Mouse (Mus musculus) olfactory bulb, adult 2 months (tissue): ENCODE measurements around the gene Lama4. TPM values are rescaled to one million over a fixed set of nuclear protein-coding genes. Genes with fewer than 3 reads are reported as not detected.

Source experiments
- H3K27ac ChIP-seq: fragments of 200-500 bp; 2 replicates; pipeline ENCODE4 v1.5.1; 2012; ENCODE audit warnings: low read depth, low read length; ENCODE audit not compliant: insufficient read depth
- H3K4me1 ChIP-seq: fragments of 200-500 bp; 2 replicates; pipeline ENCODE4 v1.6.1; 2012; ENCODE audit warnings: low read length; ENCODE audit not compliant: control insufficient read depth, insufficient read depth
- H3K4me3 ChIP-seq: fragments of 200-500 bp; 2 replicates; pipeline ENCODE4 v1.5.1; 2012; ENCODE audit warnings: mild to moderate bottlenecking, low read depth, low read length, moderate library complexity; ENCODE audit not compliant: insufficient read depth
- CTCF ChIP-seq: fragments of 200-500 bp; IDR thresholded peaks from 2 replicates; pipeline ENCODE4 v1.5.1; 2012; ENCODE audit warnings: low read depth, mild to moderate bottlenecking, low read length, moderate library complexity; ENCODE audit not compliant: insufficient read depth
- POLR2A ChIP-seq: fragments of 200-500 bp; IDR thresholded peaks from 2 replicates; pipeline ENCODE4 v1.6.1; 2012; ENCODE audit warnings: mild to moderate bottlenecking, low read depth, low read length, moderate library complexity; ENCODE audit not compliant: insufficient read depth
- WGBS: fragments of 180-500 bp; shearing (Covaris S2); methylation state at CpG from one replicate; pipeline ENCODE4 v1.1.7; 2018; 5-methylcytosine and 5-hydroxymethylcytosine counted together
- polyA plus RNA-seq: library from polyadenylated mRNA; stranded (reverse); fragments of >200 nt; gene quantifications from 2 replicates; pipeline ENCODE4 v1.2.4, GENCODE M21; 2012; ENCODE audit warnings: low replicate concordance; ENCODE audit not compliant: missing spikeins, insufficient read depth, insufficient read length

Gene Lama4
- polyA plus RNA-seq, 1 experiment: not detected

- 96% methylated on average over 1 of the region's 1 CpGs for WGBS
- no peak overlapping the region for H3K27ac ChIP-seq
- TF ChIP-seq CTCF (no peak), POLR2A (no peak)
- H3K4me1 ChIP-seq: no peaks in the 10 kb centered on the region
- H3K4me3 ChIP-seq: no peak overlapping the region
Measured at GRCm38 (mm10) chr10:38992827-38993226, 27.5 kb downstream of the Lama4 start.

DNA sequence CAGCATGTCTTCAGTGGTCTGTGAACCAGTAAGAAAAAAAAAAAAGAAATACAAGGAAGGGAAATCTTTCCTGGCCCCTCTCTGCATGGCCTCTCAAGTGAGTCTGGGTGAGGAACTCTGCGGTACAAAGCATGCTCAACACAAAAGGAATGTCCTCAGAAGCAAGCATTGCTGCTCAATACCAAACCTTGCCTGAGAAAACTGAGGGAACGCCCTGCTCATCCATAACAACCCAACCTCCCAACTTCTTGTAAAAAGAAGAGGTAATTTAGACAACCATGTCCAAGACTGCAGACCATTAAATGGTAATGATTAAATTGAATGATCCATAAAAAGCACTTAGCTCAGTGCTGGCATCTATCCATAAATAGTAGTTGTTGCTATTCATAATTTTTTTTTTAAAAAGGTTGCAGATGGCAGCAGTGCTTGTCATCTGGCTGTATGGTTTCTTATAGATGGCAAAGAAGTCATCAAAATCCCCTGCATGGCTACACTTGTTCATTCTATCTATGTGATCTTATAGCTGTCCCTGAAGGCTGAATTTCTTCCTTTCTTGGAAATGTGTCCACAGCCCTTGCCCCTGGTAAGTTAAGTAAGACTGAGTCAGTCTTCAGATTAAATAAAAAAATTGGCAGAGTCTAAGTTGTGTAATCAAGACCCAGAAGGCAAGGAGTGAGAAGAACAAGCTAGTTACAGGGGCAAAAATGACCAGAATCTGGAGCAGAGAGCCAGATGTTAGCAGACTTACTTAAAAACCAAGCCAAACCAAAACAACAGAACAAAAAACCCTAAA is 28.5 kb downstream of the Lama4 start:
- TF ChIP-seq POLR2A (no peak), CTCF (no peak)
- Histone ChIP-seq H3K4me3 (no peak overlapping the region), H3K4me1 (no peaks in the 10 kb centered on the region), H3K27ac (no peak overlapping the region)
- WGBS: 95% methylated on average over 2 of the region's 2 CpGs

GRCm38 (mm10) chr10:38994719-38995450 is 29.6 kb downstream of the Lama4 start:
- Histone ChIP-seq H3K4me3 (no peak overlapping the region), H3K27ac (no peak overlapping the region), H3K4me1 (no peaks in the 10 kb centered on the region)
- 77% methylated on average over 9 of the region's 9 CpGs for WGBS
- no peak for TF ChIP-seq CTCF
- no peak for TF ChIP-seq POLR2A

GRCm38 (mm10) chr10:38995896-38996295 is 30.6 kb downstream of the Lama4 start:
- 75% methylated on average over 2 of the region's 2 CpGs for WGBS
- Histone ChIP-seq H3K4me3 (no peak overlapping the region), H3K27ac (no peak overlapping the region), H3K4me1 (no peaks in the 10 kb centered on the region)
- TF ChIP-seq CTCF (no peak), POLR2A (no peak)

DNA sequence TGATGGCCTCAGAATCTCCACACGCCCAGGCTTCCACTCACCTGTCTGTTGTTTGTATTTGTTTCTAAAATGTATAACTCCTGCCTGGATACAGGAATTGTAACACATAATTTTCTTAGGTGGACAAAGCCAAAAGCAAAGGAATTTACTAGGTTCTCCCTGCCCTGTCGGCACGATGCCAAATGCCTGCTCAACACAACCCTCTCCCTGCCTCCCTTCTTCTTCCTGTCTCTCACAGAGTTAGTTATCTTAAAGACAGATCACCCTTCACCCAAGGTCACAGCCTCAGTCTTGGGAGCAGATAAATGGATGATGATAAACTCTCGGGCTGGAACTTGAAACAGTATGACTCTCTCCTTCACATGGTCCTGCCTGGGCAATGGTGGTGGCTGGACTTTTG is 35.6 kb downstream of the Lama4 start:
- Histone ChIP-seq H3K4me3 (no peak overlapping the region), H3K27ac (no peak overlapping the region), H3K4me1 (no peaks in the 10 kb centered on the region)
- TF ChIP-seq POLR2A (no peak), CTCF (no peak)
- WGBS: 89% methylated on average over 4 of the region's 4 CpGs

DNA sequence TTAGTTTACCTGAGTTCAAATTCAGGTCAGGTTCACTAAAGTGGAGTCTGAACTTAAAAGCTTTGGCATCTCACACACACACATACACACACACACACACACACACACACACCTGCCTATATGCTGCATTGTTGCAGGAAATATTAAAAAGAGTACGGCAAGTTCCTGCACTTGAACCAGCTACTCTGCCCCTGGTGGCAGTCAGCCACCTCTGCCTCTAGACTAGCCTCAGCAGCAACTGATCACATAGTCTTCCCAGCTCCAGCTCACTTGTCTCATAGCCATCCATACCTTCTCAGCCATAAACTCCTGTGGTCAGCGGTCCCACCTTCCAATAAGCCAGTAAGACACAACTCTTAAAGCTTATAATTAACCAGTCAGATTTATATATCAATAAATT is 37.2 kb downstream of the Lama4 start:
- WGBS: 87% methylated on average over 2 of the region's 2 CpGs

GRCm38 (mm10) chr10:39003520-39003919 is 38.2 kb downstream of the Lama4 start:
- Histone ChIP-seq H3K27ac (no peak overlapping the region), H3K4me1 (no peaks in the 10 kb centered on the region), H3K4me3 (no peak overlapping the region)
- no peak for TF ChIP-seq CTCF
- TF ChIP-seq POLR2A: no peak

More for the DNA sequence above, 37.2 kb downstream of the Lama4 start:
- H3K4me1 ChIP-seq: no peaks in the 10 kb centered on the region
- TF ChIP-seq POLR2A: no peak
- TF ChIP-seq CTCF: no peak
- no peak overlapping the region for H3K27ac ChIP-seq
- H3K4me3 ChIP-seq: no peak overlapping the region

GRCm38 (mm10) chr10:39005494-39005893 is 40.2 kb downstream of the Lama4 start:
- Histone ChIP-seq H3K4me1 (no peaks in the 10 kb centered on the region), H3K27ac (no peak overlapping the region), H3K4me3 (no peak overlapping the region)
- TF ChIP-seq CTCF (no peak), POLR2A (no peak)
- WGBS: 67% methylated on average over 8 of the region's 8 CpGs

GRCm38 (mm10) chr10:39006433-39007105 is 41.3 kb downstream of the Lama4 start:
- no peak overlapping the region for H3K4me3 ChIP-seq
- no peaks in the 10 kb centered on the region for H3K4me1 ChIP-seq
- 54% methylated on average over 4 of the region's 4 CpGs for WGBS
- TF ChIP-seq CTCF (no peak), POLR2A (no peak)
- H3K27ac ChIP-seq: no peak overlapping the region
